Mouse (Mus musculus) hindbrain, postnatal 0 days (tissue): ENCODE measurements around the gene Fpr2. TPM values are rescaled to one million over a fixed set of nuclear protein-coding genes. Genes with fewer than 3 reads are reported as not detected.
"Not testable (repeated sequence)": the region's sequence is repeated elsewhere in the genome, so short reads cannot be mapped to it uniquely, and the experiment has no call there.

ENCODE experiments used
- ATAC-seq: fragments of 200-750 bp; cut with Nextera tagmentation; 2 replicates; pipeline ENCODE4 v1.8.0; 2017; ENCODE audit warnings: mild to moderate bottlenecking, moderate TSS enrichment, moderate library complexity
- DNase-seq: peaks from one replicate; pipeline ENCODE4 v3.0.0-alpha.2; 2015; ENCODE audit warnings: low spot score
- H3K27ac ChIP-seq: fragments of 300-500 bp; sonication (generic); 2 replicates; pipeline ENCODE4 v1.5.1; 2014; ENCODE audit warnings: mild to moderate bottlenecking
- H3K27me3 ChIP-seq: fragments of 300-500 bp; sonication (generic); 2 replicates; pipeline ENCODE4 v1.6.1; 2014; ENCODE audit warnings: low read length, mixed read lengths; ENCODE audit not compliant: insufficient read depth
- H3K36me3 ChIP-seq: fragments of 300-500 bp; sonication (generic); 2 replicates; pipeline ENCODE4 v1.6.1; 2014; ENCODE audit warnings: low read length, mixed read lengths; ENCODE audit not compliant: insufficient read depth
- H3K4me1 ChIP-seq: fragments of 300-500 bp; sonication (generic); 2 replicates; pipeline ENCODE4 v1.6.1; 2014; ENCODE audit warnings: antibody characterized with exemption, low read length, mixed read lengths; ENCODE audit not compliant: insufficient read depth
- H3K4me2 ChIP-seq: fragments of 300-500 bp; sonication (generic); 2 replicates; pipeline ENCODE4 v1.6.1; 2014; ENCODE audit warnings: low read depth, mild to moderate bottlenecking, low read length, moderate library complexity, mixed read lengths
- H3K4me3 ChIP-seq: fragments of 300-500 bp; sonication (generic); 2 replicates; pipeline ENCODE4 v1.5.1; 2014; ENCODE audit warnings: low read length
- H3K9ac ChIP-seq: fragments of 300-500 bp; sonication (generic); replicated peaks from 2 replicates; pipeline ENCODE4 v1.6.1; 2014; ENCODE audit warnings: mild to moderate bottlenecking, low read length, moderate library complexity, mixed read lengths
- H3K9me3 ChIP-seq: fragments of 300-500 bp; sonication (generic); 2 replicates; pipeline ENCODE4 v1.6.1; 2016; ENCODE audit warnings: low read length, mixed read lengths
- CTCF ChIP-seq: IDR thresholded peaks from 2 replicates; pipeline ENCODE4 v1.5.1; 2016; ENCODE audit warnings: antibody characterized with exemption, control low read depth, low read depth
- WGBS: fragments of 180-500 bp; shearing (Covaris S2); extraction: QIAGEN DNeasy Blood & Tissue Kit; methylation state at CpG from one replicate; pipeline ENCODE4 v1.1.7; 2014; 5-methylcytosine and 5-hydroxymethylcytosine counted together
- polyA plus RNA-seq: library from polyadenylated mRNA; unstranded; fragments of >200 nt; fragmentation: Nextera tagmentation; extraction: Ambion mirVana; gene quantifications from 2 replicates; pipeline ENCODE4 v1.2.1, GENCODE M21; 2015
- total RNA-seq: library from RNA; depleted of rRNA; stranded (reverse); fragments of >200 nt; gene quantifications from 2 replicates; pipeline ENCODE4 v1.2.3, GENCODE M21; 2014; rRNA removed

Fpr2 gene
- total and polyA plus RNA-seq, 2 experiments from 2014 or later, result 0.41 TPM; not detected in 1

DNA sequence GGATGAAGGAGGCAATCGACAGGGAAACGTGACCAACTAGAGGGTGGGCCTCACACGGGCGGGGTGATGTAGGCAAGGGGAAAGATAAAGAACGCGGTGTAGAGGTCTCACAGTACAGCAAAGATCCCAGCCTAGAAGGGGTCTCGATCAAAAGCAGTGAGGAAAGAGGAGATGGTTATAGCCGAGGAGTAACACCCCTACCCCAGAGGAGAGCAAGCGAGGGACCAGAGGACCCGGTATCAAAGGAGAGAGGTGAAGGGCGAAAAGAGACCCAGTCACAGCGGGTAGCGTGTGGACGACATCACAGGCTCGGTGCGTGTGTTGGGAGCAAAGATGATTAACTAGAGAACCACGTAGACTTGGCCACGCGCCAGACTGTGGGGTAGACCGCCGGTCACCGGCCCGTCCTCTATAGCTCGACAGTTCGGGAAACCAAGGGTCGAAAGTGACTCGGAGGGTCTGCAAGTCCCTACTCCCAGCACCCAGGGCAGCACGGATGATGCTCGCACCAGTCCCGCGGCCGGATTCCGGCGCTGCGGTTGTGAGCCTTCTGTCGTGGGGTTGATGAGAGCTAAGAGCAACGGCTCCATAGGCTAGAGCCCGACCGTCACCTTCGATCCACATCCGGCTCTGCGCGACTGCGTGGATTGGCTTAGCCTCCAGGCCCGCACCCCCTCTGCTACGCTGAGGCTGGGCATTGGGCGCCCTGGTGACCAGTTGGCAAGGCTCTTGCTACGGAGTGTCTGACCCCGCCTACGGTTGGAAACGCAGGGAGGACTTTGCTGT, 22.2 kb downstream of the Fpr2 start:
- H3K4me1 ChIP-seq, result no peaks in the 10 kb centered on the region; the same call in 1 of the 2 replicates
- no peaks in the 10 kb centered on the region for H3K27me3 ChIP-seq
- peak; percentile 100 for ATAC-seq
- H3K27ac ChIP-seq, result peak overlapping the region; percentile 79
- DNase-seq, result peak; percentile 95
- peak overlapping the region; percentile 49 for H3K4me3 ChIP-seq
- peak overlapping the region; percentile 67 for H3K9ac ChIP-seq
- peak overlapping the region; percentile 67 for H3K4me2 ChIP-seq
- H3K36me3 ChIP-seq, result no peaks in the 10 kb centered on the region
- 19% methylated on average over 51 of the region's 51 CpGs for WGBS
- no peaks in the 10 kb centered on the region for H3K9me3 ChIP-seq
- no peak for TF ChIP-seq CTCF

DNA sequence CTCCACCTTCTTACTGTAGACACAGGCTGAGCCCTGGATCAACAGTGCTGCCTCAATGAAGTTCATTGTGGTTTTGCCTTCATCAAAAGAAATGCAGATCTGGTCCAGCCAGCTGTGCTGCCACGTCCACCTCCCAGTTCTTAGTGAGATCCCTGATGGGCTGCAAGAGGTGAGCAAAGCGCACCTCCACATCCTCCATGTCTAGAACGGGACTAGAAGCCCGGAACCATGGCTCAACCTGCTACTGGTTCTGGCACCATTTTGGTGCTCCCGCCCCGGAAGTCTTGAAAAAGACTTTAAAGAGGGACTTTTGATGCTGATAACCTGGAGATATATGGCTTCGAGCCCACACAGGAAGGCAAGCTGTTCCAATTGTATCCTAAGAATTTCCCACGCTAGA, 25.0 kb downstream of the Fpr2 start:
- H3K27ac ChIP-seq, H3K4me1 ChIP-seq, H3K9ac ChIP-seq, H3K4me2 ChIP-seq, H3K36me3 ChIP-seq, H3K27me3 ChIP-seq, H3K9me3 ChIP-seq, DNase-seq, H3K4me3 ChIP-seq, ATAC-seq: not testable (repeated sequence)
- WGBS, result 90% methylated on average over 8 of the region's 8 CpGs

DNA sequence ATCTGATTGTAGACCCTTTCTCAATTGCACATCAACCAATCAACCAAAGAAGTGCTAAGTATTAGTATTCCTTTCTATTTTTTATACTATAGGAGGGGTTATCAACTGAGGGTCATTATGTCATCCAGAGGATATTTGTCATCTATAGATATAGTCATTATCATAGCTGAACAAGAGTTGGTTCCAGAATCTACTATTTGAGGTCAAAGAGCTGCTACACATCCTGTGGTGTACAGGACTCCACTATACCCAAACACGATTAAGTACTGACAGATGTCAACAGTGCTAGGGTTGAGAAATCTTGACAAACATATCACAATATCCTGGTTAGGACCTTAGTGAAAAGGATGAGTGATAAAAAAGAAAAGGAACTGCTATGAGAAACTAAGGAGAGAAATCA, 29.8 kb downstream of the Fpr2 start:
- 96% methylated on average over 1 of the region's 1 CpGs for WGBS
- DNase-seq (no peak), ATAC-seq (no peak)
- Histone ChIP-seq H3K36me3 (no peaks in the 10 kb centered on the region), H3K27ac (no peak overlapping the region), H3K9me3 (no peaks in the 10 kb centered on the region), H3K4me1 (no peaks in the 10 kb centered on the region), H3K4me3 (no peak overlapping the region), H3K27me3 (no peaks in the 10 kb centered on the region), H3K9ac (no peak overlapping the region), H3K4me2 (no peak overlapping the region)
- TF ChIP-seq CTCF, result no peak

DNA sequence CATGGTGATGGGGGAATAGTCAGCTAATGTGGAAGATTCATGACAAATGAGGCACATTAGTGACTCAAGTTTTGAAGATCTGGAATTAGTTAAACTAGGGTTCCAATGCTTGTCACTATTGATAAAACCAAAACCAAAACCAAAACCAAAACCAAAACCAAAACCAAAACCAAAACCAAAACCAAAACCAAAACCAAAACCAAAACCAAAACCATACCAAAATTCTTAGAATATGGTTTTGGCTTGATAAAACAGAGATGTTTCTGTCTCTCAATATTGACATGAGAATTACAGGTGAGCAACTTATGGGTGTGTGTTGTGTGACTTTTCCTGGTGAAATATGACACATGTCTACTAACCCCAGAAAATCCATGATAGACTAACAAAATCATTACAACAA, 30.2 kb downstream of the Fpr2 start:
- Histone ChIP-seq H3K4me3 (no peak overlapping the region), H3K27ac (no peak overlapping the region), H3K4me1 (no peaks in the 10 kb centered on the region), H3K9ac (no peak overlapping the region), H3K27me3 (no peaks in the 10 kb centered on the region), H3K4me2 (no peak overlapping the region), H3K9me3 (no peaks in the 10 kb centered on the region), H3K36me3 (no peaks in the 10 kb centered on the region)
- no peak for TF ChIP-seq CTCF
- no peak for ATAC-seq
- DNase-seq, result no peak

Other genes starting within 250 kb of the Fpr2 start
- gene Vmn2r90, start 184.1 kb upstream of the Fpr2 start, total RNA-seq, result not detected in 2 replicates
- not detected in 2 replicates for gene Vmn2r90, start 184.1 kb upstream of the Fpr2 start, polyA plus RNA-seq
- gene Spaca6, start 60.7 kb upstream of the Fpr2 start, total RNA-seq, result 22.8 and 29.8 TPM in 2 replicates
- 18.4 and 18.7 TPM in 2 replicates for gene Spaca6, start 60.7 kb upstream of the Fpr2 start, polyA plus RNA-seq
- gene Has1, start 32.6 kb upstream of the Fpr2 start, total RNA-seq, result 0.07 and 1.4 TPM in 2 replicates
- 1.1 and 1.2 TPM in 2 replicates for gene Has1, start 32.6 kb upstream of the Fpr2 start, polyA plus RNA-seq
- gene Fpr1, start 3.9 kb upstream of the Fpr2 start, total RNA-seq, result not detected in 2 replicates
- not detected in 2 replicates for gene Fpr1, start 3.9 kb upstream of the Fpr2 start, polyA plus RNA-seq
- not detected in 2 replicates for gene Fpr3, start within 50 bp of the Fpr2 start, total RNA-seq
- gene Fpr3, start within 50 bp of the Fpr2 start, polyA plus RNA-seq, result not detected in 2 replicates
- not detected in 2 replicates for gene Fpr-rs4, start 133.9 kb downstream of the Fpr2 start, total RNA-seq
- gene Fpr-rs4, start 133.9 kb downstream of the Fpr2 start, polyA plus RNA-seq, result not detected in 2 replicates
- not detected in 2 replicates for gene Vmn2r124, start 161.6 kb downstream of the Fpr2 start, total RNA-seq
- gene Vmn2r124, start 161.6 kb downstream of the Fpr2 start, polyA plus RNA-seq, result not detected in 2 replicates
- gene Vmn2r91, start 197.2 kb downstream of the Fpr2 start, total RNA-seq, result not detected in 2 replicates
- not detected in 2 replicates for gene Vmn2r91, start 197.2 kb downstream of the Fpr2 start, polyA plus RNA-seq